Mouse (Mus musculus) lung, postnatal 0 days (tissue): Measurements from ENCODE around the gene Evl. TPM values are rescaled to one million over a fixed set of nuclear protein-coding genes. Genes with fewer than 3 reads are reported as not detected.
A peak's percentile ranks its signal among the peaks of the same experiment; 100 is the strongest.
"Not testable (repeated sequence)": the region's sequence is repeated elsewhere in the genome, so short reads cannot be mapped to it uniquely, and the experiment has no call there.

Experiments
- ATAC-seq: fragments of 200-750 bp; cut with Nextera tagmentation; 2 replicates; pipeline ENCODE4 v1.8.0; 2017; ENCODE audit warnings: moderate library complexity
- DNase-seq: peaks from one replicate; pipeline ENCODE4 v3.0.0-alpha.2; 2016; ENCODE audit warnings: low spot score
- H3K27ac ChIP-seq: fragments of 300-500 bp; sonication (generic); 2 replicates; pipeline ENCODE4 v1.5.1; 2014; ENCODE audit warnings: antibody characterized with exemption, mild to moderate bottlenecking, low read length, mixed read lengths
- H3K27me3 ChIP-seq: fragments of 300-500 bp; sonication (generic); replicated peaks from 2 replicates; pipeline ENCODE4 v1.6.1; 2014; ENCODE audit warnings: low read length, mixed read lengths; ENCODE audit not compliant: insufficient read depth
- H3K36me3 ChIP-seq: fragments of 300-500 bp; sonication (generic); 2 replicates; pipeline ENCODE4 v1.6.1; 2014; ENCODE audit warnings: low read length, mixed read lengths; ENCODE audit not compliant: insufficient read depth
- H3K4me1 ChIP-seq: fragments of 300-500 bp; sonication (generic); 2 replicates; pipeline ENCODE4 v1.6.1; 2014; ENCODE audit warnings: antibody characterized with exemption, low read depth, low read length, mixed read lengths; ENCODE audit not compliant: insufficient read depth
- H3K4me2 ChIP-seq: fragments of 300-500 bp; sonication (generic); replicated peaks from 2 replicates; pipeline ENCODE4 v1.6.1; 2014; ENCODE audit warnings: low read depth, mild to moderate bottlenecking, low read length, moderate library complexity, mixed read lengths
- H3K4me3 ChIP-seq: fragments of 300-500 bp; sonication (generic); 2 replicates; pipeline ENCODE4 v1.5.1; 2014; ENCODE audit warnings: low read depth, low read length
- H3K9ac ChIP-seq: fragments of 300-500 bp; sonication (generic); replicated peaks from 2 replicates; pipeline ENCODE4 v1.6.1; 2014; ENCODE audit warnings: low read depth, mild to moderate bottlenecking
- H3K9me3 ChIP-seq: fragments of 300-500 bp; sonication (generic); 2 replicates; pipeline ENCODE4 v1.6.1; 2016; ENCODE audit warnings: low read length, mixed read lengths
- CTCF ChIP-seq: IDR thresholded peaks from 2 replicates; pipeline ENCODE4 v1.5.1; 2016; ENCODE audit warnings: antibody characterized with exemption, mild to moderate bottlenecking
- EP300 ChIP-seq: IDR thresholded peaks from 2 replicates; pipeline ENCODE4 v1.6.1; 2016; ENCODE audit warnings: antibody characterized with exemption, mild to moderate bottlenecking, control low read depth
- WGBS: fragments of 180-500 bp; shearing (Covaris S2); extraction: QIAGEN DNeasy Blood & Tissue Kit; methylation state at CpG from one replicate; pipeline ENCODE4 v1.1.7; 2014; 5-methylcytosine and 5-hydroxymethylcytosine counted together
- polyA plus RNA-seq: library from polyadenylated mRNA; unstranded; fragments of >200 nt; fragmentation: Nextera tagmentation; extraction: Ambion mirVana; gene quantifications from 2 replicates; pipeline ENCODE4 v1.2.1, GENCODE M21; 2015

The Evl gene
- 43.9 and 45.5 TPM in 2 replicates for polyA plus RNA-seq

- Histone ChIP-seq H3K4me1 (no peaks in the 10 kb centered on the region), H3K4me3 (peak within 1 kb of the TSS; percentile 93), H3K36me3 (no peaks in the 10 kb centered on the region), H3K27me3 (no peaks in the 10 kb centered on the region), H3K9ac (peak within 1 kb of the TSS; percentile 83), H3K4me2 (peak within 1 kb of the TSS; percentile 80), H3K27ac (peak within 1 kb of the TSS; percentile 66; the same call in 1 of the 2 replicates), H3K9me3 (no peaks in the 10 kb centered on the region)
- TF ChIP-seq EP300, result no peak
- DNase-seq (peak; percentile 92), ATAC-seq (peak; percentile 95)
- 3% methylated on average over 40 of the region's 50 CpGs for WGBS
Observed at GRCm38 (mm10) chr12:108554120-108554841, at the start of gene Evl. Gene Evl (plus strand): TSS chr12:108554720.

- H3K4me2 ChIP-seq, result no peak overlapping the region
- 78% methylated on average over 2 of the region's 2 CpGs for WGBS
- H3K9ac ChIP-seq, result no peak overlapping the region
- no peak for TF ChIP-seq CTCF
- TF ChIP-seq EP300, result no peak
- no peaks in the 10 kb centered on the region for H3K9me3 ChIP-seq
- no peak for ATAC-seq
- no peaks in the 10 kb centered on the region for H3K4me1 ChIP-seq
- H3K4me3 ChIP-seq, result no peak overlapping the region
- no peak overlapping the region for H3K27ac ChIP-seq
- H3K27me3 ChIP-seq, result no peaks in the 10 kb centered on the region
- H3K36me3 ChIP-seq, result no peaks in the 10 kb centered on the region
- no peak for DNase-seq
Observed at GRCm38 (mm10) chr12:108505846-108506245, 48.7 kb upstream of the Evl start.

GRCm38 (mm10) chr12:108507046-108507445, 47.5 kb upstream of the Evl start:
- H3K27me3 ChIP-seq, H3K4me1 ChIP-seq, H3K4me3 ChIP-seq, DNase-seq, H3K36me3 ChIP-seq, H3K9me3 ChIP-seq, H3K27ac ChIP-seq, H3K4me2 ChIP-seq, ATAC-seq, H3K9ac ChIP-seq: not testable (repeated sequence)
- 75% methylated on average over 3 of the region's 3 CpGs for WGBS

GRCm38 (mm10) chr12:108510571-108510970, 43.9 kb upstream of the Evl start:
- H3K9ac ChIP-seq, result no peak overlapping the region
- 50% methylated on average over 7 of the region's 7 CpGs for whole genome bisulfite sequencing
- no peaks in the 10 kb centered on the region for H3K27me3 ChIP-seq
- DNase-seq (no peak), ATAC-seq (no peak)
- no peaks in the 10 kb centered on the region; the same call in 1 of the 2 replicates for H3K36me3 ChIP-seq
- no peaks in the 10 kb centered on the region for H3K4me1 ChIP-seq
- H3K27ac ChIP-seq, result no peak overlapping the region
- no peak for TF ChIP-seq EP300
- TF ChIP-seq CTCF, result no peak
- no peak overlapping the region for H3K4me3 ChIP-seq
- H3K9me3 ChIP-seq, result no peaks in the 10 kb centered on the region
- no peak overlapping the region for H3K4me2 ChIP-seq

GRCm38 (mm10) chr12:108511009-108511408, 43.5 kb upstream of the Evl start:
- Histone ChIP-seq H3K9ac (no peak overlapping the region), H3K36me3 (no peaks in the 10 kb centered on the region; the same call in 1 of the 2 replicates), H3K4me1 (no peaks in the 10 kb centered on the region), H3K4me2 (no peak overlapping the region), H3K4me3 (no peak overlapping the region), H3K27me3 (no peaks in the 10 kb centered on the region), H3K27ac (no peak overlapping the region), H3K9me3 (no peaks in the 10 kb centered on the region)
- ATAC-seq (peak; percentile 32; the same call in 1 of the 2 replicates), DNase-seq (peak; percentile 81)
- WGBS, result 3% methylated on average over 3 of the region's 3 CpGs
- TF ChIP-seq EP300 (no peak), CTCF (peak; percentile 72)

GRCm38 (mm10) chr12:108515464-108515863, 39.1 kb upstream of the Evl start:
- no peaks in the 10 kb centered on the region for H3K9me3 ChIP-seq
- no peaks in the 10 kb centered on the region for H3K27me3 ChIP-seq
- H3K4me3 ChIP-seq, result no peak overlapping the region
- TF ChIP-seq CTCF (no peak), EP300 (no peak)
- H3K4me1 ChIP-seq, result no peaks in the 10 kb centered on the region
- no peak overlapping the region for H3K27ac ChIP-seq
- no peak overlapping the region for H3K9ac ChIP-seq
- 91% methylated on average over 12 of the region's 12 CpGs for WGBS
- no peak overlapping the region for H3K4me2 ChIP-seq
- DNase-seq, result no peak
- H3K36me3 ChIP-seq, result no peaks in the 10 kb centered on the region; the same call in 1 of the 2 replicates
- no peak for ATAC-seq
